Mouse (Mus musculus) limb, embryonic 13.5 days (tissue): ENCODE measurements around the gene Xlr5c. TPM values are rescaled to one million over a fixed set of nuclear protein-coding genes. Genes with fewer than 3 reads are reported as not detected.
"Not testable (repeated sequence)": the region's sequence is repeated elsewhere in the genome, so short reads cannot be mapped to it uniquely, and the experiment has no call there.

Source experiments
- ATAC-seq: fragments of 200-750 bp; cut with Nextera tagmentation; 2 replicates; pipeline ENCODE4 v1.8.0; 2017; ENCODE audit warnings: low read depth, moderate number of reproducible peaks, moderate TSS enrichment; ENCODE audit not compliant: low FRiP score
- H3K27ac ChIP-seq: fragments of 300-500 bp; sonication (generic); 2 replicates; pipeline ENCODE4 v1.5.1; 2015; ENCODE audit warnings: inconsistent platforms, mild to moderate bottlenecking, moderate library complexity
- H3K27me3 ChIP-seq: fragments of 300-500 bp; sonication (generic); 2 replicates; pipeline ENCODE4 v1.6.1; 2015; ENCODE audit warnings: mild to moderate bottlenecking, inconsistent platforms
- H3K36me3 ChIP-seq: fragments of 300-500 bp; sonication (generic); 2 replicates; pipeline ENCODE4 v1.6.1; 2015; ENCODE audit warnings: inconsistent platforms, mild to moderate bottlenecking, moderate library complexity
- H3K4me1 ChIP-seq: fragments of 300-500 bp; sonication (generic); 2 replicates; pipeline ENCODE4 v1.6.1; 2015; ENCODE audit warnings: inconsistent platforms
- H3K4me2 ChIP-seq: fragments of 300-500 bp; sonication (generic); replicated peaks from 2 replicates; pipeline ENCODE4 v1.6.1; 2015; ENCODE audit warnings: inconsistent platforms, mild to moderate bottlenecking, moderate library complexity
- H3K4me3 ChIP-seq: fragments of 300-500 bp; sonication (generic); 2 replicates; pipeline ENCODE4 v1.5.1; 2015; ENCODE audit warnings: moderate library complexity, mild to moderate bottlenecking, inconsistent platforms
- H3K9ac ChIP-seq: fragments of 300-500 bp; sonication (generic); 2 replicates; pipeline ENCODE4 v1.6.1; 2015; ENCODE audit warnings: mild to moderate bottlenecking, inconsistent platforms
- H3K9me3 ChIP-seq: fragments of 300-500 bp; sonication (generic); 2 replicates; pipeline ENCODE4 v1.6.1; 2016; ENCODE audit warnings: inconsistent platforms
- WGBS: fragments of 180-500 bp; shearing (Covaris S2); methylation state at CpG from one replicate; pipeline ENCODE4 v1.1.7; 2015; 5-methylcytosine and 5-hydroxymethylcytosine counted together
- polyA plus RNA-seq: library from polyadenylated mRNA; unstranded; fragments of >200 nt; fragmentation: Nextera tagmentation; extraction: Ambion mirVana; gene quantifications from 2 replicates; pipeline ENCODE4 v1.2.1, GENCODE M21; 2015

Xlr5c gene
- polyA plus RNA-seq, 1 experiment from 2014 or later, result not detected

GRCm38 (mm10) chrX:73242821-73243325, 49.9 kb downstream of the Xlr5c start, which contains the start of gene Xlr4c:
Xlr4c (minus strand) TSS chrX:73243130.
- H3K36me3 ChIP-seq, H3K9ac ChIP-seq, H3K4me2 ChIP-seq, H3K4me1 ChIP-seq, H3K4me3 ChIP-seq, H3K9me3 ChIP-seq, H3K27me3 ChIP-seq, H3K27ac ChIP-seq, ATAC-seq: not testable (repeated sequence)
- WGBS, result 88% methylated on average over 14 of the region's 14 CpGs

Other genes with a start within 250 kb of the Xlr5c start
- gene Pnma3, start 228.2 kb downstream of the Xlr5c start, polyA plus RNA-seq, result 0.29 and 0.32 TPM in 2 replicates
- gene Xlr4a, start 210.5 kb downstream of the Xlr5c start, polyA plus RNA-seq, result 0.65 and 1.2 TPM in 2 replicates
- 2.4 and 2.8 TPM in 2 replicates for gene Xlr3a, start 195.9 kb downstream of the Xlr5c start, polyA plus RNA-seq
- gene Gm14685, start 175.9 kb downstream of the Xlr5c start, polyA plus RNA-seq, result 0.06 and 0.10 TPM in 2 replicates
- gene Xlr5b, start 144.2 kb downstream of the Xlr5c start, polyA plus RNA-seq, result not detected in 2 replicates
- not detected in 2 replicates for gene DXBay18, start 143.5 kb downstream of the Xlr5c start, polyA plus RNA-seq
- gene Spin2d, start 116.0 kb downstream of the Xlr5c start, polyA plus RNA-seq, result not detected in 2 replicates
- 14.1 and 18.5 TPM in 2 replicates for gene Xlr3b, start 100.8 kb downstream of the Xlr5c start, polyA plus RNA-seq
- gene Xlr4b, start 78.6 kb downstream of the Xlr5c start, polyA plus RNA-seq, result 0.56 and 1.2 TPM in 2 replicates
- 10.9 and 12.1 TPM in 2 replicates for gene F8a, start 64.7 kb downstream of the Xlr5c start, polyA plus RNA-seq
- gene Xlr4c, start 49.8 kb downstream of the Xlr5c start, polyA plus RNA-seq, result not detected in 2 replicates
- 0.13 and 0.51 TPM in 2 replicates for gene Xlr3c, start 27.6 kb downstream of the Xlr5c start, polyA plus RNA-seq
- 0.09 TPM in 1 of 2 replicates, not detected in the other for gene Xlr5a, start within 50 bp of the Xlr5c start, polyA plus RNA-seq
- gene Gm45015, start 43.9 kb upstream of the Xlr5c start, polyA plus RNA-seq, result not detected in 2 replicates
- gene Zfp275, start 49.6 kb upstream of the Xlr5c start, polyA plus RNA-seq, result 19.6 and 23.3 TPM in 2 replicates
- not detected in 2 replicates for gene Gm18336, start 105.8 kb upstream of the Xlr5c start, polyA plus RNA-seq
- 0.27 and 0.37 TPM in 2 replicates for gene Zfp92, start 118.1 kb upstream of the Xlr5c start, polyA plus RNA-seq
- gene Trex2, start 142.4 kb upstream of the Xlr5c start, polyA plus RNA-seq, result not detected in 2 replicates
- gene Haus7, start 166.1 kb upstream of the Xlr5c start, polyA plus RNA-seq, result 77.0 and 85.2 TPM in 2 replicates
- gene Bgn, start 190.6 kb upstream of the Xlr5c start, polyA plus RNA-seq, result 67.7 and 68.8 TPM in 2 replicates
- 0.24 and 0.31 TPM in 2 replicates for gene Atp2b3, start 210.1 kb upstream of the Xlr5c start, polyA plus RNA-seq